Mouse (Mus musculus) T-cell, adult 2 months (primary cell): ENCODE measurements around the gene Cdh3.

ENCODE experiments used
- DNase-seq: peaks from one replicate; pipeline ENCODE4 v3.0.0; 2022; ENCODE audit warnings: low spot score

Cdh3 gene

GRCm38 (mm10) chr8:106527241-106528036 is 16.7 kb downstream of the Cdh3 start:
- DNase-seq, result no peak

GRCm38 (mm10) chr8:106528596-106529249 is 18.0 kb downstream of the Cdh3 start:
- no peak for DNase-seq

DNA sequence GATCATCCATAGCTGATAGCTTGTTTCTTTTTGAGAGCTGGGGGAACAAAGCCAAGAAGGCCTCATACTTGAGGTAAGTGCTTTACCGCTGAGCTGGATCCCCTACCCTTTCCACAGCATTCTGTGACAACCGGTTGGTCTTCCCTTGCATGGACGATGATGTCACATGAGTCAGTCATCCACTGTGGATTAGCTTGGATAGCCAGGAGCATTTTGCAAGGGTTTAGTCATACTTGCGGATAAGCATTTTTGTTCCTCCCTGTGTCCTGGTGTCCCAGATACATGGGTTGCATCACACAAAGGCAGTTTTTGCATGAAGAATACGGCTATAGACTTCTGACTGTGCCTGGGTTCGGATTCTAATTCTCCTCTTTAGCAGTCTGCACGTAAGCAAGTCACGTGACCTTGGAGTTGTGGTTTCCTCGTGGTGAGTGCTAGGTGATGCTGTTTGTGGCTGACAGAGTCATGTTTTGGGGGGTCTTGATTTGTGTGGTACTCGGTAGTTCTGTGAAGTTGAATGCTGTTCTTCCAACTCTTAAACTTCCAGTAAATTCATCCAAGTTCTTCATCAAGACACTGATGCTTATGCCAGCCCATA is 19.3 kb downstream of the Cdh3 start:
- no peak for DNase-seq

- no peak for DNase-seq
These were observed 19.9 kb downstream of the Cdh3 start for GRCm38 (mm10) chr8:106530566-106530965.

- DNase-seq, result no peak
These were observed 23.0 kb downstream of the Cdh3 start for GRCm38 (mm10) chr8:106533709-106534108.

DNA sequence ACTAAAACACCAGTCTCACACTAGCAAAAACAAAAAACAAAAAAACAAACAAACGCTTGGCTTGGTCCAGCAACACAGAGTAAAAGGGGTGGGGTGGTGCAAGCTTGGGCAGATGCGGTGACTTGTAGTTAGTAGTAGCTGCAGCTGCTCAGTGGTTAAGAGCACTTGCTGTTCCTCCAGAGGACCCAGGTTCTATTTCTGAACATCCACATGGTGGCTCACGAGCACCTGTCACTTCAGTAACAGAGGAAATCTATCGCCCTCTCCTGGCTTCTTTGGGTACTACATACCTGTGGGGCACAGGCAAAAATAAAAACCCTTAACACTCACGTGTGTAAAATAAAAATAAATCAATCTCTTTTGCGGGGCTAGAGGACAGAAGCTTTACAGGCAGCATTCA is 23.8 kb downstream of the Cdh3 start:
- peak; percentile 52 for DNase-seq

DNA sequence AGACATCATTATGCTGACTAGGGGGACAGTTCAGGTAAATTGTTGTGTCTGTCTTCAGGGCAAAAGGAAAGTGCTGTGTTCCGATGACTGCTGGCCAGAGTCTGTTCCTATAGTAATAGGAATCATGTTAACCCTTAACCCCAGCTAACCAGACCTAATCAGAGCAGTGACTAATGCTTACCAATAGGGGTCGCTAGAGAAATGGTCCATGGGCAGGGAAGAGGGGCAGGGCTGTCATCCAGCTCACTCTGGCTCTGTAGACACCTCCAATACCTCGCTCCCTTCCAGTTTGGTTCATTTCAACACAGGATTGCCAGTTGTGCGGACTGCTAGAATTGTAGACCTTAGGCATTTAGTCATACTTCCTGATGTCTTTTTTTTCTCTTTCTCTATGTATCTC is 24.8 kb downstream of the Cdh3 start:
- no peak for DNase-seq

GRCm38 (mm10) chr8:106539193-106539592 is 28.5 kb downstream of the Cdh3 start:
- no peak for DNase-seq

- DNase-seq, result no peak
These were observed 30.3 kb downstream of the Cdh3 start for GRCm38 (mm10) chr8:106541002-106541401.

- no peak for DNase-seq
These were observed 32.4 kb downstream of the Cdh3 start for GRCm38 (mm10) chr8:106543043-106543442.

- DNase-seq, result peak; percentile 20
These were observed 34.5 kb downstream of the Cdh3 start for GRCm38 (mm10) chr8:106545149-106545548.

GRCm38 (mm10) chr8:106546746-106547145 is 36.1 kb downstream of the Cdh3 start:
- DNase-seq, result no peak

- no peak for DNase-seq
These were observed 37.8 kb downstream of the Cdh3 start for GRCm38 (mm10) chr8:106548366-106548936.

- no peak for DNase-seq
These were observed 40.2 kb downstream of the Cdh3 start for GRCm38 (mm10) chr8:106550906-106551305.

DNA sequence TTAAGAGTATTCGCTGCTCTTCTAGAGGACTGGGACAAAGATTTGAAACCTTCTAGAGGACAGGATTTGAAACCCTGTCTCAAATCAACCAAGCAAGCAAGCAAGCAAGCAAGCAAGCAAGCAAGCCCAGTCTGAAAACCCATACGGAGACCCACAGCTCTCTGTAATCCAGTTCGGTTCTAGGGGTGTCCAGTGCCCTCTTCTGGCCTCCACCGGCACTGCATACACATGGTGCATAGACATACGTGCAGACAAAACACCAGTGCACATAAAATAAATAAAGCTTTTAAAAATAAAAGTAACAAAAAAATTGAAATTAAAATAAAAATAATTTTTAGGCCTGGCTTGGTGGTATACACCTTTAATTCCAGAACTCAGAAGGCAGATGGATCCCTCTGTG is 43.3 kb downstream of the Cdh3 start:
- DNase-seq, result no peak

- DNase-seq, result no peak
These were observed 45.5 kb downstream of the Cdh3 start for GRCm38 (mm10) chr8:106556068-106556645.

- DNase-seq, result no peak
These were observed 49.2 kb downstream of the Cdh3 start for GRCm38 (mm10) chr8:106559844-106560243.

DNA sequence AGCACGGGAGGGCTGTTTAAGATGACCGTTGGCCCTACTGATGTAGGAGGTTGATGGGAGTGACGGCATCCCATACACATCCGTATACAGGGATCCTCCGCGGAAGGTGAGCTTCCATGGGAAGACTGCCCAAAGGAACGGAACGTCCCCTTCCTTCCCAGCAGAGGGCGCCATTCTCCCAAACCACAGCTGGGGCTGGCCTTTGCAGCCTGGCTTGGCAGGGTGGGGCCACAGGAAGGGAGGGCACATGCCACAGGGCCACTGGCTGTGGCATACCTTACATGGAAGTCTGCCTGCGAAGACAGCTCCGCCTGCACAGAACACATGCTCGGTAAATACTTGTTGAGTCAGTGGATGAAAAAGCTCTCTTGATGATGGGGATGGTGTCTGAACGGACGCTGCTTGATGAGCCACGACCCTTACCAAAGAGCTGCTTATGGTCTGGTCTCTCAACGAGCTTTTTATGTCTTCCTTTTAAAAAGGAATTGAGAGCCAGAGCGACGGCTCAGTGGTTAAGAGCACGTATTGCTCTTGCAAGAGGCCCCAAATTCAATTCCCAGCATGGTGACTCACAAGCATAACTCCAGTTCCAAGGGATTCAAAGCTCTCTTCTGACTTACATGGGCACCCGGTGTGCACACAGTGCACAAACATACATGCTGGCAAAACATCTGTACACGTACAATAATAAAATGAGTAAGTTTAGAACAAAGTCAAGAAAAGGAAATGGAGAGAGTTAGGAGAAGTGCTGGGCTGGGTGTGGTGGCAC is 50.6 kb downstream of the Cdh3 start:
- peak; percentile 83 for DNase-seq

GRCm38 (mm10) chr8:106563691-106564182 is 53.0 kb downstream of the Cdh3 start:
- peak; percentile 14 for DNase-seq

DNA sequence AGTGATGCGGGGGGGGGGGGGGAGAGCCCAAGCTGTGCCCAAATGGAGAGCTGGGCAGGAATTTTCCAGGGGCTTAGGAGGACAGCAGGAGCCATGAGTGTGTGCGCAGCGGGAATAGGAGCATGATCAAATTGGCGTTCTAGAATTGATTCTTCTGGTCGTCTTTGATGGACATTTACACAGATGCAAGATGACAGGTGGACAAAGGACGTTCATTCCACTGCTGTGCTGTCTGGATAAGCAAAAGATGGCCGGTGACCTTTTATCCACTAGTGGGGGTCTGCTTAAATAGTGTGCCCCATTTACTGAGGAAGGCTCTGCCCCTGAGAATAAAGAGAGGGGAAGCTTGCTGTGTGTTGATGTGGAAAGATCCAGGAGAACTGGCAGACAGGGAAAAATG is 58.3 kb downstream of the Cdh3 start:
- DNase-seq, result no peak

- DNase-seq, result no peak
These were observed 59.7 kb downstream of the Cdh3 start for GRCm38 (mm10) chr8:106570386-106570785.
